Mouse (Mus musculus): ENCODE results near the gene Trim40.

- TF ChIP-seq EP300 (IDR thresholded peaks at IDR 0.05; ENCODE audit: low read depth): no peak
- TF ChIP-seq CTCF (IDR thresholded peaks at IDR 0.05; ENCODE audit: low read depth): no peak
These were observed 41.0 kb downstream of the Trim40 start for GRCm38 (mm10) chr17:36848911-36849310.
